In the genomic region with DNA sequence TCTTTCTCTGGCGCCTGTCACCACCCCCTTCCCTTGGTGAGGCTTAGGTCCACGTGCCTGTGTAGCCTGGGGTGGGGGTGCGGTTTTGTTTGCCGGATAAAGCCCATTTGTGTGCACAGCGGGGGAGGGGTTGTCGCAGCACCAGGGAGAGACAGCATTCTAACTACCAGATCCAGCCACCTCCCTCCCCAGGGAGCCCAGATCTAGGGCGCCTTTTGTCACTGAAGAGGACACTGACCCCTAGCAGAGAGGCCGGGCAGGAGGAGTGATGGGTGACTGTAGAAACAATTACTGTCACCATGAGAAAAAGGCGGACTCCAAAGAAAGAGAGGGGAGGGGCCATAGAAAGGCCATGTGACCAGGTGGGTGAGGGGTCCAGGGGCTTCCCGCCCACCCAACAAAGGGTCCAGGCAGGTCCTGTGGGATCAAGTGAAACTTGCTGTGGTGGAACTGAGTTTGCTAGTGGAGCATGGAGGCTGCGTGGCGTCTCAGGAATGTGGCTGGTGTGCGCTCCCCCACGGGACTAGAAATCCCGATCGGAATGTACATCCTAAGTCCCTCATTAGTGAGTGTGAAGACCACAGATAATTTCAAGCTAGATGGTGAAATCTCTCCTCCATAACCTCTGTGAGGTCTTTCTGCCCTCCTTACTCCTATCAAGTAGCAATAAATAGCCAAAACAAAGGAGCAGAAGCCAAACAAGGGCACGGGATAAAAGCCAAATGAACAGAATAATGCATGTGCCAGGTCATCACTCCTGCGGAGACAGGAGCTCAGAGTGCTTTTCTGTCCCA, we compare ENCODE assay signal across 8 mouse cellular contexts. TPM values are rescaled to one million over a fixed set of nuclear protein-coding genes. Genes with fewer than 3 reads are reported as not detected.
DNase-seq lines count a peak whose midpoint lies in the region; TF ChIP-seq lines count a peak whose summit lies in the region.

No protein-coding gene starts in this region.

- TF ChIP-seq CTCF in testis, adult 2 months (IDR thresholded peaks at IDR 0.05; ENCODE audit: control insufficient read depth, insufficient read depth, insufficient replicate concordance, low read depth, low read length), result no peak

- under 1% methylated on average over 18 of the region's 18 CpGs for WGBS in embryonic facial prominence, embryonic 10.5 days
- WGBS in midbrain, embryonic 10.5 days, result 0% methylated on average over 18 of the region's 18 CpGs

- H3K27me3 ChIP-seq in testis, adult 2 months (ENCODE audit: control insufficient read depth, insufficient read depth, low read length), result no peaks in the 10 kb centered on the region
- H3K27me3 ChIP-seq in embryonic facial prominence, embryonic 10.5 days (replicated peaks; ENCODE audit: low read depth, poor library complexity, severe bottlenecking), result peaks cover 9% of the 10 kb centered on the region; the same call in 1 of the 2 replicates
- peaks cover 10% of the 10 kb centered on the region for H3K27me3 ChIP-seq in midbrain, embryonic 10.5 days (ENCODE audit: low read depth, poor library complexity, severe bottlenecking)

- H3K4me3 ChIP-seq in testis, adult 2 months (ENCODE audit: control insufficient read depth, low read depth, low read length), result peak overlapping the region; percentile 5; the same call in 1 of the 2 replicates
- peak overlapping the region; percentile 64 for H3K4me3 ChIP-seq in embryonic facial prominence, embryonic 10.5 days
- peak overlapping the region; percentile 59 for H3K4me3 ChIP-seq in midbrain, embryonic 10.5 days

- H3K9me3 ChIP-seq in embryonic facial prominence, embryonic 10.5 days, result no peaks in the 10 kb centered on the region
- H3K9me3 ChIP-seq in midbrain, embryonic 10.5 days (replicated peaks), result no peaks in the 10 kb centered on the region

- H3K27ac ChIP-seq in testis, adult 2 months (ENCODE audit: control insufficient read depth, insufficient read depth, low read depth, low read length), result no peak overlapping the region
- H3K27ac ChIP-seq in embryonic facial prominence, embryonic 10.5 days (replicated peaks), result peak overlapping the region; percentile 92
- peak overlapping the region; percentile 93 for H3K27ac ChIP-seq in midbrain, embryonic 10.5 days (replicated peaks)

- no peaks in the 10 kb centered on the region for H3K36me3 ChIP-seq in testis, adult 2 months (ENCODE audit: control insufficient read depth, insufficient read depth, low read length)
- peaks cover 17% of the 10 kb centered on the region for H3K36me3 ChIP-seq in embryonic facial prominence, embryonic 10.5 days (replicated peaks)
- peaks cover 16% of the 10 kb centered on the region for H3K36me3 ChIP-seq in midbrain, embryonic 10.5 days

- no peak for TF ChIP-seq POLR2A in testis, adult 2 months (IDR thresholded peaks at IDR 0.05; ENCODE audit: control insufficient read depth, low read depth, low read length)

- intact Hi-C loops in heart, postnatal 14 days (cut with DNase I), result no loop called here

- H3K4me1 ChIP-seq in testis, adult 2 months (ENCODE audit: control insufficient read depth, insufficient read depth, low read length), result peaks cover 16% of the 10 kb centered on the region
- peaks cover 60% of the 10 kb centered on the region for H3K4me1 ChIP-seq in embryonic facial prominence, embryonic 10.5 days
- peaks cover 59% of the 10 kb centered on the region for H3K4me1 ChIP-seq in midbrain, embryonic 10.5 days

- DNase-seq in testis, postnatal 14 days (ENCODE audit: low spot score), result no peak
- DNase-seq in embryonic facial prominence, embryonic 10.5 days (ENCODE audit: low spot score), result peak; percentile 86
- peak; percentile 30 to 40 for DNase-seq in heart, postnatal 14 days
- peak; percentile 15 to 36 for DNase-seq in layer of hippocampus, postnatal 10 days (ENCODE audit: low spot score in 2 of 2)
- DNase-seq in midbrain, embryonic 10.5 days (ENCODE audit: low spot score), result peak; percentile 83
- peak; percentile 36 to 61 for DNase-seq in thymus, postnatal 36 days
- no peak for DNase-seq in spleen, adult 12 weeks (ENCODE audit: low spot score)

RNA-seq across cellular contexts. Expression of gene Car14, which starts 0.9 kb away (rescaled TPM):
- 2.0 TPM in 2 replicates for polyA plus RNA-seq in testis, adult 2 months (2012; rRNA removed)
- 120 and 133 TPM in 2 replicates for polyA plus RNA-seq in embryonic facial prominence, embryonic 10.5 days (2016; fragmentation: Nextera tagmentation; extraction: Ambion mirVana)
- 100 to 1,000 TPM; 153 to 157 TPM for total RNA-seq in heart, postnatal 14 days (2021)
- total RNA-seq in layer of hippocampus, postnatal 10 days (2021), result 1 to 10 TPM; 2.5 to 4.4 TPM
- polyA plus RNA-seq in midbrain, embryonic 10.5 days (2016; fragmentation: Nextera tagmentation; extraction: Ambion mirVana), result 67.7 and 93.9 TPM in 2 replicates

RNA-seq across cellular contexts. Expression of gene Aph1a, which starts 11.6 kb away (rescaled TPM):
- polyA plus RNA-seq in testis, adult 2 months (2012; rRNA removed), result 14.9 and 17.6 TPM in 2 replicates
- polyA plus RNA-seq in embryonic facial prominence, embryonic 10.5 days (2016; fragmentation: Nextera tagmentation; extraction: Ambion mirVana), result 33.4 and 36.1 TPM in 2 replicates
- 100 to 1,000 TPM; 113 to 114 TPM for total RNA-seq in heart, postnatal 14 days (2021)
- total RNA-seq in layer of hippocampus, postnatal 10 days (2021), result 100 to 1,000 TPM in 1 of 2 experiments, 10 to 100 TPM in 1; 97.7 to 102 TPM
- 31.1 and 37.4 TPM in 2 replicates for polyA plus RNA-seq in midbrain, embryonic 10.5 days (2016; fragmentation: Nextera tagmentation; extraction: Ambion mirVana)

RNA-seq across cellular contexts. Expression of gene BC028528, which starts 13.5 kb away (rescaled TPM):
- 1.7 and 2.4 TPM in 2 replicates for polyA plus RNA-seq in testis, adult 2 months (2012; rRNA removed)
- 7.6 and 10.2 TPM in 2 replicates for polyA plus RNA-seq in embryonic facial prominence, embryonic 10.5 days (2016; fragmentation: Nextera tagmentation; extraction: Ambion mirVana)
- total RNA-seq in heart, postnatal 14 days (2021), result 10 to 100 TPM; 24.0 to 24.6 TPM
- 10 to 100 TPM in 1 of 2 experiments, 1 to 10 TPM in 1; 9.4 to 10.2 TPM for total RNA-seq in layer of hippocampus, postnatal 10 days (2021)
- 8.1 and 9.6 TPM in 2 replicates for polyA plus RNA-seq in midbrain, embryonic 10.5 days (2016; fragmentation: Nextera tagmentation; extraction: Ambion mirVana)

RNA-seq across cellular contexts. Expression of gene Ciart, which starts 23.3 kb away (rescaled TPM):
- 16.2 and 16.5 TPM in 2 replicates for polyA plus RNA-seq in testis, adult 2 months (2012; rRNA removed)
- polyA plus RNA-seq in embryonic facial prominence, embryonic 10.5 days (2016; fragmentation: Nextera tagmentation; extraction: Ambion mirVana), result 11.5 and 13.4 TPM in 2 replicates
- total RNA-seq in heart, postnatal 14 days (2021), result 1 to 10 TPM; 2.8 to 3.0 TPM
- 1 to 10 TPM; 6.5 to 8.9 TPM for total RNA-seq in layer of hippocampus, postnatal 10 days (2021)
- 7.9 and 12.3 TPM in 2 replicates for polyA plus RNA-seq in midbrain, embryonic 10.5 days (2016; fragmentation: Nextera tagmentation; extraction: Ambion mirVana)

RNA-seq across cellular contexts. Expression of gene Anp32e, which starts 23.7 kb away (rescaled TPM):
- 4.4 and 6.0 TPM in 2 replicates for polyA plus RNA-seq in testis, adult 2 months (2012; rRNA removed)
- 369 and 371 TPM in 2 replicates for polyA plus RNA-seq in embryonic facial prominence, embryonic 10.5 days (2016; fragmentation: Nextera tagmentation; extraction: Ambion mirVana)
- 10 to 100 TPM; 72.7 to 86.1 TPM for total RNA-seq in heart, postnatal 14 days (2021)
- 100 to 1,000 TPM; 103 to 105 TPM for total RNA-seq in layer of hippocampus, postnatal 10 days (2021)
- polyA plus RNA-seq in midbrain, embryonic 10.5 days (2016; fragmentation: Nextera tagmentation; extraction: Ambion mirVana), result 366 and 378 TPM in 2 replicates

Comparison
In these comparisons a context has a peak if more than half of its experiments do, and no peak if none do; other contexts are left out.
1. H3K4me3 ChIP-seq: peak in every context shown above with its lines; median percentile 64 in embryonic facial prominence, embryonic 10.5 days; 59 in midbrain, embryonic 10.5 days; 5 in testis, adult 2 months.
2. DNase-seq: peak in embryonic facial prominence, embryonic 10.5 days (single experiment), heart, postnatal 14 days (2 of 2), layer of hippocampus, postnatal 10 days (2 of 2), midbrain, embryonic 10.5 days (single experiment) and thymus, postnatal 36 days (2 of 2); none in testis, postnatal 14 days (single experiment) and spleen, adult 12 weeks (single experiment).
3. RNA of gene Car14, which starts 0.9 kb away (polyA plus RNA-seq): 120 to 133 TPM in embryonic facial prominence, embryonic 10.5 days and 67.7 to 93.9 TPM in midbrain, embryonic 10.5 days; 2.0 TPM in testis, adult 2 months; every median in the first group is over 10 times any median in the second.